Mouse (Mus musculus) heart, adult 2 months (tissue): Measurements from ENCODE around the gene Ttpal.

Source experiments
- CTCF ChIP-seq: fragments of 200-600 bp; IDR thresholded peaks from 2 replicates; pipeline ENCODE4 v1.8.1; 2022; ENCODE audit warnings: antibody characterized with exemption, mild to moderate bottlenecking, moderate library complexity
- POLR2A ChIP-seq: fragments of 200-500 bp; IDR thresholded peaks from 2 replicates; pipeline ENCODE4 v1.6.1; 2011; ENCODE audit warnings: mild to moderate bottlenecking, low read depth, low read length, control low read depth; ENCODE audit not compliant: insufficient read depth

GRCm38 (mm10) chr2:163609281-163609975 is 7.3 kb downstream of the Ttpal start:
- no peak for TF ChIP-seq CTCF
- no peak for TF ChIP-seq POLR2A
